Mouse (Mus musculus) B cell, adult 2 months (primary cell): ENCODE data around the gene Cby3.

ENCODE experiments used
- DNase-seq, 2 experiments: peaks; one replicate each; pipeline ENCODE4 v3.0.0; 2022

The Cby3 gene

DNA sequence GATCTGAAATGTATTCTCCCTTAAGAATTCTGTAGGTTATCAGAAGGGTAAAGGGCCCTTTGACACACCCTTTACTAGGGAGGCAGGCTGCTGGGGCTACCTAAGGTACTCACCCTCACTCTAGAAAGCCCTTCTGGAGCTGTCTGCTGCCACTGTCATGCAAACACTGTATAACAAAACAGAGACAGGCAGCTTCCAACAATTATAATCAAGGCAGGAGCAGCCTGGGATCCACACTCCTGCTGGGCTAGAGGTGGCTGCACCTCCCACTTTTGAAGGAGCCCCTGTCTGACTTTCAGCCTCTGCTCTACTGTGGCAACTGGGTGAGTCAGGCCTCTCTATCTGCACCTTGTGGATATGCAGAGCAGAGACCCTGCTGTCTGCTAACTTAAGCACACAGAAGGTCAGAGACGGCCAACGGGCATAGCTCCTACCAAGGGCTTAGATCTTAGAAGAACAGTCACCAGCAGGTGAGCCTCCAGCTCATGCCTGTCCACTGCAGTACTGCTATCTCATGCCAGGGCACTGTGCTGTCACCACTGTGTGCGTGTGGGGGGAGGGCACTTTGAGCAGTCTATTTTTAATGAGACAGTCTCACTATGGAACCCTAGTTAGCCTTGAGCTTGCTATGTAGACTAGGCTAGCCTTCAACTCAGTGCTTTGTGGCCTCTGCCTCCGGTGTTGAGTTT is 37.2 kb downstream of the Cby3 start:
- no peak for DNase-seq

DNA sequence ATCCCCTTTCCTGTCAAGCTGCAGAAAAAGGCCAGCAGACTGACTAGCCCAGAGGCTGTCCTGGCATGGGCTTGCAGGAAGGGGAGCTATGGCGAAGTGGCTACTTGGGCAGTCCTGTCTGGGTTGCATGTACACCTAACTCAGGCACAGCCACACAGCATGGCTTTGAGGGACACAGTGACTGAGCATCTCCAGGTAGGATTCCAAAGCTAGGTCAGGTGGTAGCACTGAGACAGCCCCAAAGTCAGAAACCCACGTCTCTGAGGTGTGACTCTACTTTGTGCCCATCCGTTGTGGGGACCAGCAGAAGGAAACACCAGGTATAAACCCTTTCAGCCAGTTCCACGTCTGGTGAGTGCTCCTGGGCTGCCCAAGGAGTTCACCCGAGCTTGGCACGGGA is 39.0 kb downstream of the Cby3 start:
- no peak for DNase-seq

DNA sequence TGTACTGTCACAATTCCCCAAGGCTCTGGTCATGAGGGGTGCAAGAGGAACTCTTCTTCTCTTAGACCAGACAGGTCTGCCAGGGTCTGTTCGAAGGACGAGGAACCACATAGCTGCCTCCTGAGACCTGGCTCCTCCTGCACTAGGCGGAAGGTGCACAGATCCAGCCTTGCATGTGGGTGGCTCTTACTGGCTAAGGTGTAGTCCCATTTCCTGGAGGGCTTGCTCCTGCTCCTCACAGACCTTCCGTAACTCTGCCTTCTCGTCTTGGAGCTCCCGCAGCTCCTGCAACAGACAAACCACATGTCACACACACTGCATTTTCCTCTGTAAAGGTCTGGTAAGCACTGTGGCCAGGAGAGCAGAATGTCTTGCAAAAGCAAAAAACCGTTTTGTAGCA is 40.5 kb downstream of the Cby3 start:
- DNase-seq: no peak

DNA sequence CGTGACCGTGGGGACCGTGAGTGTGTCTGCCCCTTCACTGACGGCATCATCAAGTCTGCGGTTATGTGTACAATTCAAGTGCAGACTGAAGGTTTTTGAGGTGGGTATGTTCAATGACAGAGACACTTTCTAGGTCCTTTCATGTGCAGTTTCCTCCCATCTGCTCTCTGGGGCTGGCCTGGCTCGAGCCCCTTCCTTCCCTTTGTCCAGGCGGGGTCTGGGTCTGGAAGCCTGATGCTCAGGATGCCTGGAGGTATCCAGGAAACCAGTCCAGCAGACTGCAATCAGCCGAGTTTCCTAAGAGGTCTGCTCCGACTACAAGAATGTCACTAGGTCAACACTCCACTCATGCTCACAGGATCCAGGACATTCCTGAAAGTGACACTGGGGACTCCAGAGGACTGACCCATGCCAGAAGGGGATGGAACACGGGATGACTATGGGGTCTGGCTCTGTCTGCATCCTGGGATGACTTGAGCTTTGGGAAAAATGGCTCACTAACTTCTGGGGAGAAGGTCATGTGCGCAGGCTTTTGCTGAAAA is 42.6 kb downstream of the Cby3 start:
- DNase-seq: no peak

DNA sequence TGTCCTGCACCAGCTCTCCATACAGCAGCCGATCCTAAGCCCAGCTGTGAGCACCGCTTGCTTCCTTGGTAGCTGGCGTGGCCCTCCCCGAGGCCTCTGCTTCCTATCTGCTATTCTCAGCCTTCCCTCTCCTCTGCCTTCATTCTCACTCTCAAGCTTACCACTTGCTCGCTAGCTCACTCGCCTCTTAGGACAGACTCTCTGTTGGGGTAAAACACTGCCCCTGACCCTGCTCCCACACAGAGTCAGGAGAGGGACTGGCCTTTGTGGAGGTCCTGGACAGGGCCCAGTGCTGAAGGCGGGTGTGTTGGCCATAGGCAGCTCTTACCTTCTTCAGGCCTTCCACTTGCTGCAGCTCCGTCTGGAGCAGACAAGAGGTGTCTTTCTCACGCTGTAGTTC is 43.1 kb downstream of the Cby3 start:
- DNase-seq: no peak

DNA sequence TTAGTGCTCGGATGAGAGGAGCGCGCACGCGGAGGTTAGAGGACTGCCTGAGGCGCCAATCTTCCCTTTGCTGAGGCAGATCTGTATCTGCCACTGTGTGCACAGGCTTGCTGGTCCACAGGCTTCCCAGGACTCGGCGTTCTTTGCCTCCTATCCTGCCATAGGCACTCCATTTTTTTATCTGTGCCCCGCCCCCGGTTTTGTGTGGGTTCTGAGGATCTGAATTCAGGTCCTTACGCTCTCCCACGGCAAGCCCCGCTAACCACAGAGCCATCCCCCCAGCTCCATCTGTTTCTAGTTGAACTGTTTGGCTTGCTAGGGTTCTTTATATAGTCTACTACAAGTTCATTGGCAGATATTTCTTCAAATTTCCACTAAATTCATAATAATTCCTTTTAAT is 44.5 kb downstream of the Cby3 start:
- DNase-seq: no peak

DNA sequence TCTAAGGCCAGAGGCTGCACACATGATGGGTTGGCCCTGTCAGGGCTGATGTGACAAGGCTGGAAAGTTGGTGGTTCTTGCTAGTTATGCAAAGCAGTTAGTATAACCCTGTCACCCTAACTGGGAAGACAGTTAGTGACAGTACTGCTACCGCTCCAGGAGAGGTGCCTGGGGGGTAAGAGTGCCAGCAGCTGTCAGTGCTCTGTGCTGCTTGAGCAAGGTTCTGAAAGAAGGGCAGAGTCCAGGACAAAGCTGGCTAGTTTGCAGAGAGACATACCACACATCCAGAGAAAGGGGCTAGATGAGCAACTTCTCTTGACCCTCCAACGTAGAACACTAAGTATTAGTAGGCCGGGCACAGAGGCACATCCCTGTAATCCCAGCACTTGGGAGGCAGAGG is 48.2 kb downstream of the Cby3 start:
- DNase-seq: no peak

DNA sequence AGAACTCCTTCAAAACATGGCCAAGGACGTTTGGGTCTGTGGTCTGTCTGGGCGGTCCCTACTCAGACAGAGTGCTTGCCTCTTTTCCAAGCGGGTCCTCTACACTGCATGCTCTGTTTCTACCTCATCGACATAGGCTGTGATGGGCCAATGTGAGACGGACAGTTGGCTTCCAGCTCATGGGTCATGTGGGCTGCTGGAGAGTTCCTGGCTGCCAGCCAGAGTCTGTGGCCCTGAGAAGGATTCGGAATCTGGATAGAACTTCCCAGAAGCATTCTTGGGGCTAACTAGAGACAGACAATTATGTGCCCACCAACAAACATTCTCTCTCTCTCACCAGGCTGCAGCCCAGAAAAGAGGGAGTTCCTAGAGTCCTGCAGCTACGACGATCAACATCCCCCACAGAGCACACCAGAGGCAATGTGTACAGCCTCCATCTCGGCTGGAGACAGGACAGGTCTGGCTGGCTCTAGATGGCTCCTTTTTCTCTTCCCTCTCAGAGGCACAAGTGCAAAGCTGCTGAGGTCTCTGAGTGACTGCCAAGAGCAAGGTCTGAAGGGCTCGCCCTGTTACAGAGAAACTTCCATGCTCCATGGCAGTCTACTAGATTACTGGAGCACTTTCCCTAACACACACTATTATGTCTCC is 49.2 kb downstream of the Cby3 start:
- no peak for DNase-seq

DNA sequence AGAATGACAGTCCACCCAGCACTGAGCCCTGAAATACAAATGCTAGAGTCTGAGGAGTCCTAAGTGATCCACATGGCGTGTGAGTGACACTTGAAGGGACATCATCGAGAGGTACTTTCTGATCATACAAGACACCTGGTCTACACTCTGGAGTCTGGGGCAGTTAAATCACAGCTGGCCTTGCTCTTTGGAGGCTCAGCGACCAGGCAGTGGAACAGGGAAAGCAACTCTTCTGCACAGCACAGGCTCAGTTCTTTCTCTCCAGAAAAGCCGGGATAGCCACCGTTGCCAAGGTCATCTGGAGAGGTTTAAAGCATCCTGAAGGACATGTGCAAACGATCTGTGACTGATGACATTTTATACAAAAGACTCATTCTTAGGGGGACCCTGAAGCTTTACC is 53.0 kb downstream of the Cby3 start:
- DNase-seq: no peak
